Mouse (Mus musculus) heart, adult 18-20 months (tissue): Measurements from ENCODE around the gene Dera. TPM values are rescaled to one million over a fixed set of nuclear protein-coding genes. Genes with fewer than 3 reads are reported as not detected.
"Not testable (repeated sequence)": the region's sequence is repeated elsewhere in the genome, so short reads cannot be mapped to it uniquely, and the experiment has no call there.

ENCODE experiments used
- DNase-seq, 2 experiments: peaks; one replicate each; pipeline ENCODE4 v3.0.0; 2021 to 2022; ENCODE audit warnings: mixed read lengths in 1 of 2
- long read RNA-seq, 2 experiments: library from polyadenylated mRNA; stranded (forward); transcript quantifications; one replicate each; pipeline ENCODE4 v2.0.0; 2021
- total RNA-seq, 2 experiments: library from RNA; stranded (reverse); gene quantifications; 2 replicates each; pipeline ENCODE4 v1.2.3; 2021

Dera gene
- 1 to 10 TPM; 5.2 to 7.8 TPM for total RNA-seq
- long read RNA-seq, experiment 1, partial matches to known transcripts: 0 of 7 reads
- long read RNA-seq, experiment 1, other reads (novel, unspliced or antisense): 3 of 7 reads
- long read RNA-seq, experiment 2, partial matches to known transcripts: 0 of 1 reads
- long read RNA-seq, experiment 2, other reads (novel, unspliced or antisense): 1 of 1 reads

- peak; percentile 88 for DNase-seq
Measured at GRCm38 (mm10) chr6:137754056-137754856, at the start of gene Dera. Gene Dera, plus strand, starts transcription at chr6:137754546.

GRCm38 (mm10) chr6:137706209-137706608 is 48.1 kb upstream of the Dera start:
- DNase-seq: no peak

- DNase-seq: not testable (repeated sequence)
Measured at GRCm38 (mm10) chr6:137708726-137709405, 45.5 kb upstream of the Dera start.

GRCm38 (mm10) chr6:137710179-137711037 is 43.9 kb upstream of the Dera start:
- DNase-seq: peak; percentile 67 to 73

GRCm38 (mm10) chr6:137712654-137713309 is 41.6 kb upstream of the Dera start:
- no peak for DNase-seq

DNA sequence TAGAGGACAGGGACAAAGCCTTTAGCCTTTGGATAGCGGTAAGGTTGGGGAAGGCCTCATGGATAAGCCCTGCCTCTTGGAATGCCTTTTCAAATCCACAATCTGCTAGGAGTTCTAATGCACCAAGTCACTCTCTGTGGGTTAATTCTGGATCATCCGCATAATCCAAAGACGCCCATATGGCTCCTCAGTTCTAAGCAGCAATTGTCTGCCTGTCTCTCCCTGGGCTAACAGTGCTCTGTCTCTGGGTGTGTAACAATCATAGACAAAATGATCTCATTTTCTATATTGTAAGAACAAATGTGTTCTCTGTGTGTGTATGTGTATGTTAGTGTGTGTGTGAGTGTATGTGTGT is 41.1 kb upstream of the Dera start:
- DNase-seq: no peak

GRCm38 (mm10) chr6:137716802-137717201 is 37.5 kb upstream of the Dera start:
- no peak for DNase-seq

- DNase-seq: no peak
Measured at GRCm38 (mm10) chr6:137722220-137722931, 32.0 kb upstream of the Dera start.

GRCm38 (mm10) chr6:137723898-137724297 is 30.4 kb upstream of the Dera start:
- DNase-seq: peak; percentile 61 to 77

GRCm38 (mm10) chr6:137734460-137734845 is 19.9 kb upstream of the Dera start:
- peak in 1 of 2 experiments; percentile 57 for DNase-seq

DNA sequence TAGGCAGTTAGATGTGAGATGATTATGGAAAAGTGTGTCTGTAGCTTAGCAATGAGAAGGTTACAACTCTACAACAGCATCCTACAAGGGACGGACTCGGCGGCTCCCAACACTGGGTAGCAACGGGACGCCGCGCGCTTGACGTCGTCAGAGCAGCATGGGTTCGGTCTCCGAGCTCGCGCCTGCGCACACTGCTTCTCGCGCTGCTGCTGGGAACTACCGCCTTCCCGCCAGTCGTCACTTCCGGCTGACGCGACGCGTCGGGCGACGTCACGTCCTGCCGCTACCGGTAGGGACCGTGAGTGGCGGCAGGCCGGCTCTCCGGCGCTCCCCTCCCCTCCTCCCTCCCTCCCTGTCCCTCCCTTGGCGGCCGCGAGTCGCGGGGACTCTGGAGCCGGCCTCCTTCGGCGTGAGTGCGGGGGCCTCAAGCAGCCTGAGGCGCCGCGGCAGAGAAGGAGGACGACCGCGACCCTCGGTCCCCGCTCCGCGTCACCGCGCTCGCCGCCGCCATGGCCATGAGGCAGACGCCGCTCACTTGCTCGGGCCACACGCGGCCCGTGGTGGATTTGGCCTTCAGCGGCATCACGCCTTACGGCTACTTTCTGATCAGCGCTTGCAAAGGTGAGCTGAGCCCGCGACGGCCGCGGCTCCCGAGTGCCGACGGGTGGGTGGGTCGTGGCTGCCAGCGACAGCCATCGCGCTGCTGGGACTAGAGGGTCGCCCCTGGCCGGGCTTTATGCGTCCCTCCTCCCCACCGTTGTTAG is 19.3 kb upstream of the Dera start, which contains the start of gene Strap:
TSS of gene Strap (plus strand) at position 233 of the 764 bp plus-strand sequence.
- peak; percentile 94 to 96 for DNase-seq

DNA sequence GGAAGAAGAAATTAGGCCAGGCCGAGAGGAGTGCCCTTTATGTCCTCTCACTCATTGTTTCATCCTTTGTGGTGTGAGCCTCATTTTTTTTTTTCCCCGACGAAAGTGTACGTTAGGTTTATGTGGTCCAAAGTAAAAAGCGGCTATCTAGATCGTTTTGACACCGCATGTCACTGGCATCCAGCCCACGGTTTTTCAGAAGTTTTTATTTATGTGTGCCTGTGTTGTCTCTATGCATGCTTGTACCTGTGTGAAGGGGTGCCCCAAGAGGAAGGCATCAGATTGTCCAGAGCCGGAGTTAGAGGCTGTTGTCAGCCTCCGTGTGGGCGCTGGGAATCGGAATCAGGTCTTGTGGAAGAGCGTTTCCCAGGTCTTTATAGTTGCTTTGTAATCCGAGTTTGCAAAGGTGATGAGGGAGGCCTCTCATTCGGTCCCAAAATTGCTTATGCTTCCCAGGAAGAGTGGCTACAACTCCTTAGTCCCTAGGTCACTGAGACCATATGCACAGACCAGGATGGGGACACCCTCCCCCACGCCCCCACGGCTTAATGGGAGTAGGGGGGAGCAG is 18.6 kb upstream of the Dera start:
- no peak for DNase-seq

- DNase-seq: no peak
Measured at GRCm38 (mm10) chr6:137740972-137741371, 13.4 kb upstream of the Dera start.

GRCm38 (mm10) chr6:137744700-137745099 is 9.6 kb upstream of the Dera start:
- DNase-seq: no peak

- no peak for DNase-seq
Measured at GRCm38 (mm10) chr6:137747174-137747928, 7.0 kb upstream of the Dera start.

- no peak for DNase-seq
Measured at GRCm38 (mm10) chr6:137751551-137752274, 2.6 kb upstream of the Dera start.

DNA sequence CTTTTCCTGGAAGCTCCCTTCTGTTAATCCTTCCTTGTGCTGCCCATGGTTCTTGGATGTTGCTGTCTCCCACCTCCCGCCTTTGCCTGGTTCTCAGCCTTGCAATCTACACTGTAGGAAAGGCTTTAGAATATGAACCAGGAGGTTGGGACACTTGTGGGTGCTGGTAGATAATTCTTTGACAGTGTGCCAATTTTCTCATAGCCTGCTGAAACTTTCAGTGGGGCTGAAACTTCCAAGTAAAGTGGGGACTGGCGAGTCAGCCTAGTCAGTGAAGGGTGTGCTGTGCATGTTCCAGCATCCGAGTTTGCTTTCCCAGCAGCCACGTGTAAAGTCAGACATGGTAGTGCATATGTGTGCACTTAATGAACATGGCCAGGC is 2.1 kb upstream of the Dera start:
- DNase-seq: no peak

- DNase-seq: no peak
Measured at GRCm38 (mm10) chr6:137754857-137755232, 499 bp downstream of the Dera start.
